Mouse (Mus musculus) forebrain, embryonic 16.5 days (tissue): ENCODE results near the gene Il23a. TPM values are rescaled to one million over a fixed set of nuclear protein-coding genes. Genes with fewer than 3 reads are reported as not detected.
"Not testable (repeated sequence)": the region's sequence is repeated elsewhere in the genome, so short reads cannot be mapped to it uniquely, and the experiment has no call there.

Experiments used
- ATAC-seq: fragments of 200-750 bp; cut with Nextera tagmentation; 2 replicates; pipeline ENCODE4 v1.8.0; 2017; ENCODE audit warnings: mild to moderate bottlenecking, moderate library complexity
- H3K27ac ChIP-seq: fragments of 300-500 bp; sonication (generic); 2 replicates; pipeline ENCODE4 v1.5.1; 2014; ENCODE audit warnings: low read length, control low read depth
- H3K27me3 ChIP-seq: fragments of 300-500 bp; sonication (generic); replicated peaks from 2 replicates; pipeline ENCODE4 v1.6.1; 2014; ENCODE audit warnings: low read length; ENCODE audit not compliant: control insufficient read depth, insufficient read depth
- H3K36me3 ChIP-seq: fragments of 300-500 bp; sonication (generic); 2 replicates; pipeline ENCODE4 v1.6.1; 2014; ENCODE audit not compliant: control insufficient read depth, insufficient read depth
- H3K4me1 ChIP-seq: fragments of 300-500 bp; sonication (generic); replicated peaks from 2 replicates; pipeline ENCODE4 v1.6.1; 2014; ENCODE audit warnings: low read length; ENCODE audit not compliant: control insufficient read depth, insufficient read depth
- H3K4me2 ChIP-seq: fragments of 300-500 bp; sonication (generic); 2 replicates; pipeline ENCODE4 v1.6.1; 2014; ENCODE audit warnings: mild to moderate bottlenecking, low read length, control low read depth
- H3K4me3 ChIP-seq: fragments of 300-500 bp; sonication (generic); replicated peaks from 2 replicates; pipeline ENCODE4 v1.5.1; 2014; ENCODE audit warnings: mild to moderate bottlenecking, low read length, control low read depth
- H3K9ac ChIP-seq: fragments of 300-500 bp; sonication (generic); replicated peaks from 2 replicates; pipeline ENCODE4 v1.6.1; 2014; ENCODE audit warnings: low read depth, low read length, control low read depth
- H3K9me3 ChIP-seq: fragments of 300-500 bp; sonication (generic); 2 replicates; pipeline ENCODE4 v1.6.1; 2016; ENCODE audit warnings: low read length; ENCODE audit not compliant: control insufficient read depth
- WGBS: fragments of 180-500 bp; shearing (Covaris S2); extraction: QIAGEN DNeasy Blood & Tissue Kit; methylation state at CpG from one replicate; pipeline ENCODE4 v1.1.7; 2014; 5-methylcytosine and 5-hydroxymethylcytosine counted together
- polyA plus RNA-seq: library from polyadenylated mRNA; unstranded; fragments of >200 nt; fragmentation: Nextera tagmentation; extraction: Ambion mirVana; gene quantifications from 2 replicates; pipeline ENCODE4 v1.2.1, GENCODE M21; 2015

Gene Il23a
- polyA plus RNA-seq, 1 experiment from 2014 or later: 0.39 TPM

- H3K27ac ChIP-seq: no peak overlapping the region
- no peaks in the 10 kb centered on the region for H3K36me3 ChIP-seq
- H3K9ac ChIP-seq: no peak overlapping the region
- no peak overlapping the region for H3K4me2 ChIP-seq
- no peak overlapping the region for H3K4me3 ChIP-seq
- H3K4me1 ChIP-seq: peaks cover 23% of the 10 kb centered on the region
- ATAC-seq: no peak
- H3K27me3 ChIP-seq: no peaks in the 10 kb centered on the region
- H3K9me3 ChIP-seq: no peaks in the 10 kb centered on the region
- 96% methylated on average over 3 of the region's 3 CpGs for WGBS
These were observed 37.6 kb upstream of the Il23a start for GRCm38 (mm10) chr10:128336195-128336594.

- no peaks in the 10 kb centered on the region for H3K27me3 ChIP-seq
- no peak overlapping the region for H3K4me2 ChIP-seq
- H3K27ac ChIP-seq: no peak overlapping the region
- H3K9me3 ChIP-seq: no peaks in the 10 kb centered on the region
- ATAC-seq: no peak
- H3K36me3 ChIP-seq: no peaks in the 10 kb centered on the region
- WGBS: 3% methylated on average over 4 of the region's 4 CpGs
- H3K4me1 ChIP-seq: peaks cover 23% of the 10 kb centered on the region
- no peak overlapping the region for H3K4me3 ChIP-seq
- H3K9ac ChIP-seq: no peak overlapping the region
These were observed 37.0 kb upstream of the Il23a start for GRCm38 (mm10) chr10:128335582-128335981.

GRCm38 (mm10) chr10:128332358-128333249, 34.1 kb upstream of the Il23a start:
- 78% methylated on average over 6 of the region's 6 CpGs for WGBS

GRCm38 (mm10) chr10:128327610-128328009, 29.1 kb upstream of the Il23a start:
- Histone ChIP-seq H3K9ac (no peak overlapping the region), H3K9me3 (no peaks in the 10 kb centered on the region), H3K4me1 (peaks cover 15% of the 10 kb centered on the region), H3K4me2 (no peak overlapping the region), H3K4me3 (no peak overlapping the region), H3K27ac (no peak overlapping the region), H3K27me3 (no peaks in the 10 kb centered on the region), H3K36me3 (peaks cover 24% of the 10 kb centered on the region)
- ATAC-seq: no peak
- 89% methylated on average over 10 of the region's 10 CpGs for WGBS

More at GRCm38 (mm10) chr10:128332358-128333249, 34.1 kb upstream of the Il23a start:
- H3K9ac ChIP-seq, H3K4me3 ChIP-seq, H3K27ac ChIP-seq, H3K27me3 ChIP-seq, H3K4me1 ChIP-seq, H3K36me3 ChIP-seq, ATAC-seq, H3K9me3 ChIP-seq, H3K4me2 ChIP-seq: not testable (repeated sequence)

- Histone ChIP-seq H3K9me3 (no peaks in the 10 kb centered on the region), H3K36me3 (peaks cover 24% of the 10 kb centered on the region), H3K4me3 (no peak overlapping the region), H3K4me1 (peaks cover 15% of the 10 kb centered on the region), H3K9ac (no peak overlapping the region), H3K27ac (no peak overlapping the region), H3K4me2 (no peak overlapping the region), H3K27me3 (no peaks in the 10 kb centered on the region)
- 94% methylated on average over 8 of the region's 8 CpGs for WGBS
- ATAC-seq: no peak
These were observed 28.3 kb upstream of the Il23a start for GRCm38 (mm10) chr10:128326825-128327224.

GRCm38 (mm10) chr10:128323516-128323915, 25.0 kb upstream of the Il23a start:
- ATAC-seq: no peak
- Histone ChIP-seq H3K36me3 (peaks cover 28% of the 10 kb centered on the region), H3K9ac (peak overlapping the region; percentile 99), H3K27me3 (no peaks in the 10 kb centered on the region), H3K4me3 (peak overlapping the region; percentile 99), H3K4me1 (peaks cover 18% of the 10 kb centered on the region), H3K4me2 (peak overlapping the region; percentile 73), H3K9me3 (no peaks in the 10 kb centered on the region), H3K27ac (no peak overlapping the region)
- 87% methylated on average over 8 of the region's 8 CpGs for WGBS

GRCm38 (mm10) chr10:128322141-128323108, 23.9 kb upstream of the Il23a start, which contains the start of gene Cnpy2:
Gene Cnpy2 (plus strand): TSS chr10:128322459.
- Histone ChIP-seq H3K4me1 (peaks cover 18% of the 10 kb centered on the region), H3K9me3 (no peaks in the 10 kb centered on the region), H3K9ac (peak within 1 kb of the TSS; percentile 99), H3K4me2 (peak within 1 kb of the TSS; percentile 73), H3K27me3 (no peaks in the 10 kb centered on the region), H3K4me3 (peak within 1 kb of the TSS; percentile 99), H3K27ac (peak within 1 kb of the TSS; percentile 96), H3K36me3 (peaks cover 32% of the 10 kb centered on the region)
- ATAC-seq: peak; percentile 98
- WGBS: under 1% methylated on average over 40 of the region's 40 CpGs

GRCm38 (mm10) chr10:128321641-128322040, 23.1 kb upstream of the Il23a start:
- ATAC-seq: no peak
- H3K4me1 ChIP-seq: peaks cover 18% of the 10 kb centered on the region
- no peaks in the 10 kb centered on the region for H3K27me3 ChIP-seq
- peak overlapping the region; percentile 42; the same call in 1 of the 2 replicates for H3K9ac ChIP-seq
- no peaks in the 10 kb centered on the region for H3K9me3 ChIP-seq
- H3K36me3 ChIP-seq: peaks cover 27% of the 10 kb centered on the region
- peak overlapping the region; percentile 55 for H3K27ac ChIP-seq
- peak overlapping the region; percentile 73 for H3K4me2 ChIP-seq
- 55% methylated on average over 12 of the region's 12 CpGs for WGBS
- H3K4me3 ChIP-seq: peak overlapping the region; percentile 99

GRCm38 (mm10) chr10:128315578-128315977, 17.0 kb upstream of the Il23a start:
- H3K4me2 ChIP-seq: no peak overlapping the region
- no peaks in the 10 kb centered on the region for H3K4me1 ChIP-seq
- peaks cover 34% of the 10 kb centered on the region for H3K36me3 ChIP-seq
- H3K9me3 ChIP-seq: no peaks in the 10 kb centered on the region
- no peak overlapping the region for H3K4me3 ChIP-seq
- no peak for ATAC-seq
- no peak overlapping the region for H3K9ac ChIP-seq
- 96% methylated on average over 8 of the region's 8 CpGs for WGBS
- no peaks in the 10 kb centered on the region for H3K27me3 ChIP-seq
- H3K27ac ChIP-seq: no peak overlapping the region
